Mouse (Mus musculus) liver, embryonic 12.5 days (tissue): ENCODE data around the gene Vps8. TPM values are rescaled to one million over a fixed set of nuclear protein-coding genes. Genes with fewer than 3 reads are reported as not detected.

Experiments
- ATAC-seq: fragments of 200-750 bp; cut with Nextera tagmentation; 2 replicates; pipeline ENCODE4 v1.8.0; 2017; ENCODE audit warnings: moderate number of reproducible peaks, mild to moderate bottlenecking, moderate library complexity
- H3K27ac ChIP-seq: fragments of 300-500 bp; sonication (generic); 2 replicates; pipeline ENCODE4 v1.5.1; 2016; ENCODE audit warnings: mild to moderate bottlenecking
- H3K27me3 ChIP-seq: fragments of 300-500 bp; sonication (generic); replicated peaks from 2 replicates; pipeline ENCODE4 v1.6.1; 2016; ENCODE audit warnings: mild to moderate bottlenecking, moderate library complexity
- H3K36me3 ChIP-seq: fragments of 300-500 bp; sonication (generic); 2 replicates; pipeline ENCODE4 v1.6.1; 2016; ENCODE audit warnings: mild to moderate bottlenecking, moderate library complexity
- H3K4me1 ChIP-seq: fragments of 300-500 bp; sonication (generic); 2 replicates; pipeline ENCODE4 v1.6.1; 2016
- H3K4me2 ChIP-seq: fragments of 300-500 bp; sonication (generic); 2 replicates; pipeline ENCODE4 v1.6.1; 2016; ENCODE audit warnings: mild to moderate bottlenecking, moderate library complexity
- H3K4me3 ChIP-seq: fragments of 300-500 bp; sonication (generic); 2 replicates; pipeline ENCODE4 v1.5.1; 2016; ENCODE audit warnings: mild to moderate bottlenecking, moderate library complexity
- H3K9ac ChIP-seq: fragments of 300-500 bp; sonication (generic); 2 replicates; pipeline ENCODE4 v1.6.1; 2016; ENCODE audit warnings: mild to moderate bottlenecking, moderate library complexity
- H3K9me3 ChIP-seq: fragments of 300-500 bp; sonication (generic); replicated peaks from 2 replicates; pipeline ENCODE4 v1.6.1; 2016; ENCODE audit warnings: mild to moderate bottlenecking, moderate library complexity
- WGBS: fragments of 180-500 bp; shearing (Covaris S2); methylation state at CpG from one replicate; pipeline ENCODE4 v1.1.7; 2016; ENCODE audit not compliant: insufficient replicate concordance; 5-methylcytosine and 5-hydroxymethylcytosine counted together
- polyA plus RNA-seq: library from polyadenylated mRNA; unstranded; fragments of >200 nt; fragmentation: Nextera tagmentation; extraction: Ambion mirVana; gene quantifications from 2 replicates; pipeline ENCODE4 v1.2.1, GENCODE M21; 2016

Gene Vps8
- polyA plus RNA-seq, 1 experiment from 2014 or later, result 10.0 TPM

DNA sequence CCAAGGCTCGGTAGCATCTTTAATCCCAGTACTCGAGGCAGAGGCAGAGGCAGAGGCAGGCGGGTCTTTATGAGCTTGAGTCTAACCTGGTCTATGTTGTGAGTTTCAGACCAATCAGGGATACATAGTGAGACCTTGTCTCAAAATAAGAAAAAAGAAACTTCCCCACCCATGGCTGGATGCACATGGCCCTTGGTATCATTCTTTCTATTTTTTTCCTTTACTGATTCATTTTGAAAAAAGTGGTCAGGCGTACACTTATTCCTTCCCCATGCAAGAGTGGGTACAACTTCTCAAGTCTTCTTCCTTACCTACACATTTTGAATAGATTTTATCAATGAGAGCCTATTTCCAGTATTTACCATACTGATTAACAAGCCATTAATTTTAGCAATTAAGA lies 187.6 kb downstream of the Vps8 start:
- H3K27ac ChIP-seq, result no peak overlapping the region
- H3K27me3 ChIP-seq, result no peaks in the 10 kb centered on the region
- no peak overlapping the region for H3K4me3 ChIP-seq
- H3K4me2 ChIP-seq, result no peak overlapping the region
- no peak overlapping the region for H3K9ac ChIP-seq
- no peaks in the 10 kb centered on the region for H3K36me3 ChIP-seq
- WGBS, result 74% methylated on average over 4 of the region's 4 CpGs
- 0 out of 2 replicates have a peak, but pooled peaks cover 3% of the 10 kb centered on the region for H3K4me1 ChIP-seq
- no peaks in the 10 kb centered on the region for H3K9me3 ChIP-seq
- no peak for ATAC-seq

DNA sequence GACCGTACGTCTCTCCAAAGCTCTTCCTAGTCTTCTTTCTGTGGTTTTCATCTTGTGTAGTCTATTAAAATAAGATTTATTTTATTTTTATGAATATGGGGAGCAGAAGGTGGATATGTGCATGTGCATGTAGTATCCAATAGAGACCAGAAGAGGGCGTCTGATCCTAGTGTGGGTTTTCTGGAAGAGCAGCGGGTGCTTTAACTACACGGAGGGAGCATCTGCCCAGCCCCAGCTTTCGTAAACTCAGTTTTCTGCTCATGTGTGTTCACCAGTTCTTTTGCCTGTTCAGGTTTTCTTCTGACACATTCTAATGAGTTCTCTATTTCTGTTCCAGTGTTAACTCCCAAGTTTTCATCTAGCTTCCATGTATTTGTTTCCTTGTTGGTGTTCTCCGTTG lies 192.9 kb downstream of the Vps8 start:
- Histone ChIP-seq H3K4me1 (no peaks in the 10 kb centered on the region), H3K27me3 (no peaks in the 10 kb centered on the region), H3K36me3 (no peaks in the 10 kb centered on the region), H3K9me3 (no peaks in the 10 kb centered on the region), H3K9ac (no peak overlapping the region), H3K4me3 (no peak overlapping the region), H3K27ac (no peak overlapping the region), H3K4me2 (no peak overlapping the region)
- ATAC-seq, result no peak
- WGBS, result 55% methylated on average over 7 of the region's 7 CpGs

DNA sequence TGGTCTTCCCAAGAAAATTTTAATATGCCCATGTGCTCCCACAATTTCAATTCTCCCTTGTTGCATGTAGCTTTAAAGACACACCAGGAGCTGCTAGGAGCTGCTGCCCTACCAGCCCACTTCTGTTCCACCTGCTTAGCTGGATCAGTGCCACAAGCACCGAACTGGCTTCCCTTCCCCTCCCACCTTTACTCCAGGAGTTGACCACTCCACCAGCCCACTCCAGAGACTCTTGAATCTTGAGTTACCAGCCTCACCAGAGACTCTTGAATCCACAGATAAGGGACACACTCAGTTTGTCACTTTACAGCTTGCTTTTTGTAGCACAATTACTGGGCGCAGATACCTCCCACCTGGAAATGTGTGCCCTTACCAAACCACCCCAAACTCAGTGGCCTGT lies 197.7 kb downstream of the Vps8 start:
- Histone ChIP-seq H3K27ac (no peak overlapping the region), H3K9me3 (no peaks in the 10 kb centered on the region), H3K36me3 (no peaks in the 10 kb centered on the region), H3K9ac (no peak overlapping the region), H3K4me3 (no peak overlapping the region), H3K4me2 (no peak overlapping the region), H3K27me3 (no peaks in the 10 kb centered on the region), H3K4me1 (no peaks in the 10 kb centered on the region)
- no peak for ATAC-seq
- 68% methylated on average over 2 of the region's 2 CpGs for WGBS

DNA sequence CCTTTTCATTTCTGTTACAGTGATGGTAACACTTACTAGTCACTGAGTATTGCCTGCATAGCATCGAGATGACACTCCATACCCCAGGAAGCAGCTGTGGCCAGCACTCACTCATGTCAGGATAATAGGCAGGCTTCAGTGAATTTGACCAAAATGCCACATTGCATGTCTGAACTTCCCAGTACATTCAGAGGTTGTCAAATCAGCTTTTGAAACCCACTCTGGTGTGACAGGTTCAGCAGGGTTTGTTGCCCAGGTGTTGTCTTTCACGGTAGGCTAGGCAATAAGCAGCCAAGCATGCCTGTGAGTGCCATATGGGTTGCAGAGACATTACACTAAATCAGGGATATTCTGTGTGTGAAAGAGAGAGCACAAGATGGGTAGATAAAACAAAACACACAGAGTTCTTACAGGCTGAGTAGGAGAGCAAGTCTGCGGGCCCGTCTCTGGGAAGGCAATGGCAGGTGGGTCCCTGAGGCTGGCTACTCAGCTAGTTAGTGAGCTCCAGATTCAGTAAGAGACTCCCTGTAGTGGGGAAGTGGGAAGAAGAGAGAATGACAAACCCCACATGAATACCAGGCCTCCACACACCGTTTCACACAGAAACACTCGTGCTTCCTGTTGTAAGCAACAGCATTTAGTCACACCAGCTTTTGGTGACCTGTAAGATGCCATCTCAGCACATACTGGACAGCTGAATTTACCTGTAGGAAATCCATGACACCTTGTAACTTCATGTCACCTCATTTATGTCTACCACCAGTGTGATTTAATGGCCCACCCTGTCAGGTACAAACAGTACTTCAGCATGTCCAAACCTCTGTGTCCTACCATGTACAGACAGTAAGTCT lies 203.1 kb downstream of the Vps8 start:
- Histone ChIP-seq H3K4me2 (no peak overlapping the region), H3K9me3 (no peaks in the 10 kb centered on the region), H3K4me1 (no peaks in the 10 kb centered on the region), H3K9ac (no peak overlapping the region), H3K27me3 (no peaks in the 10 kb centered on the region), H3K27ac (no peak overlapping the region), H3K36me3 (no peaks in the 10 kb centered on the region), H3K4me3 (no peak overlapping the region)
- no peak for ATAC-seq
- 73% methylated on average over 6 of the region's 6 CpGs for WGBS

DNA sequence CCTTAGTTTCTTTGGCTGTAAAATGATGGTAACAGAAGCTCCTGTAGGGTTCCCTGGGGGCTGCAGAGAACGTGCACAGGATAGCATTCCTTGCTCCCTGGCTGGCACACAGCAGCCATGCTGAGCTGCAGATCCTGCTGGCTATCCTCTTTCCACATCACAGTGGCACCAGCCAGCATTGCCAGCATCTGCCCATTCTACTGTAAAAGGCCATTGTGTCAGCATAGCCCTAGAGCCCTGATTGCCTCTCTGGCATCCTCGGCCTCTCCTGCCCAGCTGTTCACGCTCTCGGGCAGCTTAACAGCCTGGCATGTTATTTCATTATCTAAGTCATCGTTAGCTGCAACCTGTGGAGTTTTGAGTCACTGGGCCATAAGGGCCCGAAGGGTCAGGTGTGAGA lies 204.3 kb downstream of the Vps8 start:
- no peaks in the 10 kb centered on the region for H3K27me3 ChIP-seq

DNA sequence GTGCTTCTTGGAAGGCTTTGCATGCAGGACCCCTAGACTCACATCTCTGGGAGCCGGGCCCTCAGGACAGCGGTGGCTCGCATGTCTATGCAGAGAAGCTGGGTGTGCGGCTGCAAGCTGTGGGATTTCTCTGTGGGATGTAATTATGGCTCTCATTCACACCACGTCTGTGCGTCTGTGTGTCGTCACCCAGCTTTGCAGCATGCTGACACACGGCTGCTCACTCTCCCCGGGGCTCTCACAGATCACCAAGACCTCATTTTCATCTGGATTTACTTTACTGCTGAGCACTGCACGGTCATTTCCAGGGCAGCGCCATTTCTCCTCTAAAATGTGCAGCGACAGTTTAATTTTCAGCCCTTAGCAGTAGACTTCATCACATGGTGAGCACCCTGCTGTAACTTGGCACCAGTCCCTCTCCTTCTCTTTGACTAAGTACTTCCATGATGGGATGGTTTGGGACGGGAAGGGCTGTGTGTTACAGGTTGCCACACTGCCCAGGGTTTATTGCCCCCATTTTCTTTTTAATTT lies 205.2 kb downstream of the Vps8 start:
- no peak for ATAC-seq
- Histone ChIP-seq H3K9ac (no peak overlapping the region), H3K4me3 (no peak overlapping the region), H3K27me3 (no peaks in the 10 kb centered on the region), H3K4me1 (no peaks in the 10 kb centered on the region), H3K36me3 (no peaks in the 10 kb centered on the region), H3K9me3 (no peaks in the 10 kb centered on the region), H3K4me2 (no peak overlapping the region), H3K27ac (no peak overlapping the region)
- WGBS, result 78% methylated on average over 13 of the region's 13 CpGs

More for the DNA sequence above, 204.3 kb downstream of the Vps8 start:
- Histone ChIP-seq H3K9me3 (no peaks in the 10 kb centered on the region), H3K4me2 (no peak overlapping the region), H3K4me3 (no peak overlapping the region), H3K4me1 (no peaks in the 10 kb centered on the region), H3K36me3 (no peaks in the 10 kb centered on the region), H3K9ac (no peak overlapping the region), H3K27ac (no peak overlapping the region)
- WGBS, result 80% methylated on average over 6 of the region's 6 CpGs
- ATAC-seq, result no peak

DNA sequence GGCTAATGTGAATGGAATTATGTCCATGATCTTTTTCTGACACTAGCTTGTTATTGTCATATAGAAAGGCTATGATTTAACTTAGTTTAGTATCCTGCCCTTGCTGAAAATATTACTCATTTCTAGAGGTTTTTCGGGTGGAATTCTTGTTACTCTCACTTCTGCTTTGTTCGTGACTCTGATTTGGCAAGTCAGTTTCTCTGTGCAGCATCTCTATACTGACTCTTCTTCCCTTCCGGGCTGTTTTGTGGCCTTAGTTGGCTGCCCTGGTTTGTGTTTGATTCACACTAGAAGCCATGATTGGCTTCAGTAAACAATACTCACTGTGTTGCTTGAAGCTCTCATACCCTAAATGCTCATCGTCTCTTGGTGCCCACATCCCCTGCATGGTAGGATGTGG lies 207.7 kb downstream of the Vps8 start:
- WGBS, result 68% methylated on average over 4 of the region's 4 CpGs
- no peak overlapping the region for H3K4me3 ChIP-seq
- H3K36me3 ChIP-seq, result no peaks in the 10 kb centered on the region
- no peak overlapping the region for H3K4me2 ChIP-seq
- no peak overlapping the region for H3K9ac ChIP-seq
- H3K9me3 ChIP-seq, result no peaks in the 10 kb centered on the region
- ATAC-seq, result no peak
- no peak overlapping the region for H3K27ac ChIP-seq
- H3K27me3 ChIP-seq, result no peaks in the 10 kb centered on the region
- H3K4me1 ChIP-seq, result peaks cover 6% of the 10 kb centered on the region

DNA sequence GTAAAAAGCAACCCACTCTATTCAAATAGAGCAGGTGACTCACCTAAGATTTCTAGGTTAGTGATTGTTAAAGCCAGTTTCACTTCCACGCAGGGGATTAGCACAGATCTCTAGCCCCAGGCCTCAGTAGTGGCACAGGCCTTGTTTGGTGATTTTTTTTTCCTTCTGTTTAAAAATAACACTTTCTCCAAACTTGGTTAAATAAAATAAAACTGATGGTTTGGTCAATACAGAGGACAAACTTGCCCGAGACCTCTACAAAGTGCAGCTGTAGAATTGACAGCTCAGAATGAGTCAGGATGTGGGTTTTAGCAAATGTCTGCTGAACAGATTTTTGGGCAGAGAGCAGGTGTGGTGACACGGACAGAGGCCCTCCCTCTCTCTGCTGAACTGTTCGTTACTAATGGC lies 208.9 kb downstream of the Vps8 start:
- Histone ChIP-seq H3K27ac (no peak overlapping the region), H3K27me3 (no peaks in the 10 kb centered on the region), H3K9ac (no peak overlapping the region), H3K4me2 (no peak overlapping the region), H3K36me3 (no peaks in the 10 kb centered on the region), H3K9me3 (no peaks in the 10 kb centered on the region), H3K4me3 (no peak overlapping the region), H3K4me1 (peaks cover 6% of the 10 kb centered on the region)
- WGBS, result 55% methylated on average over 4 of the region's 4 CpGs
- no peak for ATAC-seq

DNA sequence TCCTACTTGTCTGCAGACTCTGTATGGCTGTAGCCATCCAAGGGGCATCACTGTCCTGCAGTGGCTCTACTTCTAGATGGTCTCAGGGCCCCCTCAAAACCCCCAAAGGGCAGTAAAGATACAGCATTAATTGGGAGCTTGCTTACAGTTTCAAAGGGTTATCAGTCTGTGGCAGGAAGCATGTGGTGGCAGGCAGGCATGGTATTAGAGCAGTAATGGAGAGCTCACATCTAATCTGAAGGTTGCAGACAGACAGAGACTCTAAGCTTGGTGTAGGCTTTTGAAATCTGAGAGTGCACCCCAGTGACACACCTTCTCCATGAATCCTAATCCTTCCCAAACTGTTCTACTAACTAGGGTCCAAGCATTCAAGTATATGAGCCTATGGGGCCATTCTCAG lies 211.5 kb downstream of the Vps8 start:
- H3K36me3 ChIP-seq, result no peaks in the 10 kb centered on the region
- no peaks in the 10 kb centered on the region for H3K9me3 ChIP-seq
- ATAC-seq, result peak; percentile 61
- H3K4me1 ChIP-seq, result peaks cover 6% of the 10 kb centered on the region
- no peaks in the 10 kb centered on the region for H3K27me3 ChIP-seq
- H3K4me2 ChIP-seq, result no peak overlapping the region
- H3K9ac ChIP-seq, result no peak overlapping the region
- no peak overlapping the region for H3K27ac ChIP-seq
- H3K4me3 ChIP-seq, result no peak overlapping the region

DNA sequence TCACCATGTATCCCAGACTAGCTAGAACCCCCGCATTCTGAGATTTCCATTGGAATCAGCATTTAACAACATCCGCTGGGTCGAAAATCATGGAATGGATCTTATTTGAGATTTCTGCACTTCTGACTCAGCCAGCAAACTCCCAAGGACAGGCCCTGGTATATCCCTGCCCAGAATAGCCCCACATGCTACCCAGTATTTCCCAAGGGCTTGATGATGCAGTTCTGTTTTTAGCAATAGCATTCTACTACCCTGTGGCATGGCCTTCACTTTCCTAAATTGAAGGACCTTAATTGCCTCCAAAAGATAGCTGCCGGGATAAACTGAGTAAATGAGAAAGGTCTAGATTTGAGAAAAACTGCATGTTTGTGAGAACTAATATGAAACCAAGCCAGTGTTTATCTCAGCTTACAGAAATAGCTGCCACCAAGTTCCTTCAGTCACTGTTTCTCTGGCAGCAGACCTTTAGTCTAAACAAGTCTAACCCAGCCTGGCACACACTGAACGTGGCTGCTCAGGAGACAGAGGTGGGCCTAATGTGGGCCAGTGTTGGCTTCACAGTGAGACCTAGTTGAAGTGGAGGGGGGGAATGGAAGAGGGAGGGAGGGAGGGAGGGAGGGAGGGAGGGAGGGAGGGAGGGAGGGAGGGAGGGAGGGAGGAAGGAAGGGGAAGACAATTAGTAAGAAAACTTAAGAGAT lies 213.4 kb downstream of the Vps8 start:
- ATAC-seq, result no peak
- H3K36me3 ChIP-seq, result no peaks in the 10 kb centered on the region
- H3K9me3 ChIP-seq, result no peaks in the 10 kb centered on the region
- no peak overlapping the region for H3K4me2 ChIP-seq
- H3K27ac ChIP-seq, result no peak overlapping the region
- no peak overlapping the region; the same call in 1 of the 2 replicates for H3K9ac ChIP-seq
- WGBS, result 79% methylated on average over 5 of the region's 5 CpGs
- H3K4me1 ChIP-seq, result peaks cover 13% of the 10 kb centered on the region
- H3K4me3 ChIP-seq, result no peak overlapping the region
- H3K27me3 ChIP-seq, result no peaks in the 10 kb centered on the region

DNA sequence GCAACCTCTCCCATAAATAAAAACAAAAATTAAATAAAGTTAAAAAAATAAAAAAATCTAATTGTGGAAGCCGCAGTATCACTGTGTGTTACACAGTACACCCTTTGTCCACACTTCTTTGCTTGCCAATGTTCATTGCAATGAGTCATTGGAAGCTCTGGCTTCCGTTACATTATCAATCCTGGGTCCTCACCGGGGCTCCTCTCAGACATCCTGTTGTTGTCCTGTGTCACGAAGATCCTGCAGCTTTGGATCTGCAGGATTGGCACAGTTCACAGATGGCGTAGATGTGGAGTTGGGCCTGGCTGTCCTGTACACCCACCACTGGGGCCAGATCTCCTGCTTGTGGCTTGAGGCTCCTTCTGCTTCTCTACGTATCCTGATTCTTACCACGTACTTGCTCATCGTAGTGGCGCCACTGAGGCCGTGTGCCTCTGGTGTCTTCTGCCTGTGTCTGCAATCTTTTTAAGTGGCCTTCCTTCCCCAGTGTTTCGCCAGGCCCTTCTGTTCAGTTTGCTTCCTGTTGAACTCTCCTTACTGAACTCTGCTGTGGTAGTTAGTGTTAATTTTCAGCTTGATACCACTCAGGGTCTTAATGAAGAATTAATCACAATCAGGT lies 214.4 kb downstream of the Vps8 start:
- H3K4me1 ChIP-seq, result peaks cover 23% of the 10 kb centered on the region
- peak overlapping the region; percentile 28; the same call in 1 of the 2 replicates for H3K27ac ChIP-seq
- H3K9ac ChIP-seq, result no peak overlapping the region
- H3K4me3 ChIP-seq, result no peak overlapping the region
- no peaks in the 10 kb centered on the region for H3K9me3 ChIP-seq
- no peak for ATAC-seq
- no peaks in the 10 kb centered on the region for H3K27me3 ChIP-seq
- H3K36me3 ChIP-seq, result no peaks in the 10 kb centered on the region
- no peak overlapping the region for H3K4me2 ChIP-seq
- WGBS, result 43% methylated on average over 11 of the region's 11 CpGs
